Mouse (Mus musculus): ENCODE results near the gene Mdga1.

DNA sequence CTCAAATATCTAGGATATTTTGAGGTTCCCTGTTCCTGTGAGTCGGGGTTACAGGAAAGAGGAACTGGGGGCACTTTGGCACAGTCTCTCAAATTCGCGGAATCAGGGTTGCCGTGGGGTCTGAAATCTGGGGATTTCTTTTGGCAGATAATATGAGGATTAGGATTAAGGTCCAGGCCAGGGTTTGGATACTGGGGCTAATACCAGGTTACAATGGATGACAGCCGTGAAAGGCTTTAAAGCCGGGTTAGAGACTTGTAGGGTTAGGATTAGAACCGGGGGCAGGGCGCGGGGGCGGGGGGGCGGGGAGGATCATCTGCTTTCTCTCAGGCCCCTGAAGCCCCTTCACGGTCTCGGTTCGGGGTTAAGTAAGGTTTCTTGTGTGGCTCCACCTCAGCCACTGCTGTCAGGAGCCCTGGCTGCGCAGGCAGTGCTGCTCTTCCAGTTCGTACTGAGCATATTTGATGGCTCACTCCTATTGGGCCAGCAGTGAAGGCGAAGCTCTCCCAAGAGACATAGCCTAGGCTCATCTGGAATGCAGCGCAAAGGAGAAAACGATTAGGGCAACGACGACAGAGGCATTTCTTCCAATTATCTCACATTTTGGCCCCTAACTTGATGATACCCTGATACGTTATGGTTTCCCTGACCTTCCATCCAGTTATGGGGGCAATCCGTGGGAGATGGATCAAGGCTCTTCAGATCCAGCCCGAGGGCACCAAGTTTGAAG, 28.8 kb upstream of the Mdga1 start:
- TF ChIP-seq CTCF (IDR thresholded peaks at IDR 0.05; ENCODE audit: control insufficient read depth, insufficient read depth, low read length) (no peak), POLR2A (IDR thresholded peaks at IDR 0.05; ENCODE audit: borderline replicate concordance, control insufficient read depth, low read depth, low read length) (no peak)
